Mouse (Mus musculus): ENCODE measurements around the gene Gpatch2.

GRCm38 (mm10) chr1:187279776-187280175 is 64.5 kb downstream of the Gpatch2 start:
- TF ChIP-seq CTCF (IDR thresholded peaks at IDR 0.05): no peak
- TF ChIP-seq EP300 (IDR thresholded peaks at IDR 0.05): no peak
